Mouse (Mus musculus): ENCODE data around the gene Tmem205.

Tmem205 gene

GRCm38 (mm10) chr9:21909474-21910223 is 17.7 kb downstream of the Tmem205 start:
- no peak for DNase-seq

- DNase-seq: no peak
Measured at GRCm38 (mm10) chr9:21908216-21908615, 19.1 kb downstream of the Tmem205 start.

GRCm38 (mm10) chr9:21904031-21904430 is 23.3 kb downstream of the Tmem205 start:
- DNase-seq: no peak

GRCm38 (mm10) chr9:21901223-21901820 is 26.0 kb downstream of the Tmem205 start:
- peak; percentile 88 for DNase-seq

- no peak for DNase-seq
Measured at GRCm38 (mm10) chr9:21889229-21889628, 38.1 kb downstream of the Tmem205 start.

- DNase-seq: no peak
Measured at GRCm38 (mm10) chr9:21876601-21877000, 50.8 kb downstream of the Tmem205 start.

- no peak for DNase-seq
Measured at GRCm38 (mm10) chr9:21872204-21872603, 55.2 kb downstream of the Tmem205 start.
